Mouse (Mus musculus) kidney, embryonic 14.5 days (tissue): Measurements from ENCODE around the gene Scg3. TPM values are rescaled to one million over a fixed set of nuclear protein-coding genes. Genes with fewer than 3 reads are reported as not detected.

Experiments
- ATAC-seq: fragments of 200-750 bp; cut with Nextera tagmentation; 2 replicates; pipeline ENCODE4 v1.8.0; 2017; ENCODE audit warnings: moderate number of reproducible peaks, mild to moderate bottlenecking, moderate TSS enrichment, moderate library complexity; ENCODE audit not compliant: low FRiP score, low TSS enrichment
- H3K27ac ChIP-seq: fragments of 300-500 bp; sonication (generic); 2 replicates; pipeline ENCODE4 v1.5.1; 2014; ENCODE audit warnings: low read depth, mild to moderate bottlenecking, low read length, moderate library complexity, mixed read lengths
- H3K27me3 ChIP-seq: fragments of 300-500 bp; sonication (generic); 2 replicates; pipeline ENCODE4 v1.6.1; 2014; ENCODE audit warnings: mild to moderate bottlenecking, low read length; ENCODE audit not compliant: control insufficient read depth, insufficient read depth
- H3K36me3 ChIP-seq: fragments of 300-500 bp; sonication (generic); 2 replicates; pipeline ENCODE4 v1.6.1; 2014; ENCODE audit warnings: low read length, mixed read lengths; ENCODE audit not compliant: control insufficient read depth, insufficient read depth
- H3K4me1 ChIP-seq: fragments of 300-500 bp; sonication (generic); 2 replicates; pipeline ENCODE4 v1.6.1; 2014; ENCODE audit warnings: low read length, mixed read lengths; ENCODE audit not compliant: control insufficient read depth, insufficient read depth
- H3K4me2 ChIP-seq: fragments of 300-500 bp; sonication (generic); replicated peaks from 2 replicates; pipeline ENCODE4 v1.6.1; 2014; ENCODE audit warnings: low read depth, mild to moderate bottlenecking, low read length
- H3K4me3 ChIP-seq: fragments of 300-500 bp; sonication (generic); 2 replicates; pipeline ENCODE4 v1.5.1; 2014; ENCODE audit warnings: mild to moderate bottlenecking, low read length
- H3K9ac ChIP-seq: fragments of 300-500 bp; sonication (generic); 2 replicates; pipeline ENCODE4 v1.6.1; 2014; ENCODE audit warnings: low read depth, mild to moderate bottlenecking, low read length, moderate library complexity
- H3K9me3 ChIP-seq: fragments of 300-500 bp; sonication (generic); 2 replicates; pipeline ENCODE4 v1.6.1; 2016; ENCODE audit warnings: low read length; ENCODE audit not compliant: control insufficient read depth
- WGBS: fragments of 180-500 bp; shearing (Covaris S2); extraction: QIAGEN DNeasy Blood & Tissue Kit; methylation state at CpG from one replicate; pipeline ENCODE4 v1.1.7; 2014; 5-methylcytosine and 5-hydroxymethylcytosine counted together
- polyA plus RNA-seq: library from polyadenylated mRNA; unstranded; fragments of >200 nt; fragmentation: Nextera tagmentation; extraction: Ambion mirVana; gene quantifications from 2 replicates; pipeline ENCODE4 v1.2.1, GENCODE M21; 2014

Scg3 gene
- polyA plus RNA-seq, 1 experiment from 2014 or later = 0.35 TPM

GRCm38 (mm10) chr9:75597596-75597995, 86.3 kb downstream of the Scg3 start:
- no peaks in the 10 kb centered on the region for H3K36me3 ChIP-seq
- no peak overlapping the region for H3K27ac ChIP-seq
- H3K4me1 ChIP-seq = 0 out of 2 replicates have a peak, but pooled peaks cover 7% of the 10 kb centered on the region
- no peaks in the 10 kb centered on the region for H3K9me3 ChIP-seq
- no peak overlapping the region for H3K9ac ChIP-seq
- no peak for ATAC-seq
- H3K4me2 ChIP-seq = no peak overlapping the region
- no peaks in the 10 kb centered on the region for H3K27me3 ChIP-seq
- no peak overlapping the region for H3K4me3 ChIP-seq
- 80% methylated on average over 4 of the region's 4 CpGs for WGBS

- ATAC-seq = no peak
- H3K36me3 ChIP-seq = no peaks in the 10 kb centered on the region
- H3K4me1 ChIP-seq = 0 out of 2 replicates have a peak, but pooled peaks cover 7% of the 10 kb centered on the region
- no peaks in the 10 kb centered on the region for H3K27me3 ChIP-seq
- 86% methylated on average over 13 of the region's 13 CpGs for WGBS
- no peak overlapping the region for H3K9ac ChIP-seq
- no peak overlapping the region for H3K4me2 ChIP-seq
- no peaks in the 10 kb centered on the region for H3K9me3 ChIP-seq
- no peak overlapping the region for H3K27ac ChIP-seq
- H3K4me3 ChIP-seq = no peak overlapping the region
These were observed 86.8 kb downstream of the Scg3 start for GRCm38 (mm10) chr9:75597036-75597435.

- Histone ChIP-seq H3K4me1 (no peaks in the 10 kb centered on the region), H3K27me3 (no peaks in the 10 kb centered on the region), H3K36me3 (no peaks in the 10 kb centered on the region), H3K27ac (no peak overlapping the region), H3K4me2 (no peak overlapping the region), H3K9me3 (no peaks in the 10 kb centered on the region), H3K4me3 (no peak overlapping the region), H3K9ac (no peak overlapping the region)
- ATAC-seq = 0 out of 2 replicates have a peak, but pooled peaks have one; percentile 25
- WGBS = 66% methylated on average over 5 of the region's 5 CpGs
These were observed 90.4 kb downstream of the Scg3 start for GRCm38 (mm10) chr9:75593481-75593880.

Other genes with a start within 250 kb of the Scg3 start
- gene Leo1, start 242.5 kb downstream of the Scg3 start, polyA plus RNA-seq = 36.9 and 45.8 TPM in 2 replicates
- gene Tmod3, start 124.4 kb downstream of the Scg3 start, polyA plus RNA-seq = 97.1 and 144 TPM in 2 replicates
- 17.6 and 22.8 TPM in 2 replicates for gene Tmod2, start 72.7 kb downstream of the Scg3 start, polyA plus RNA-seq
- gene Lysmd2, start 58.3 kb downstream of the Scg3 start, polyA plus RNA-seq = 36.2 and 43.7 TPM in 2 replicates
- gene Bmp5, start 91.3 kb upstream of the Scg3 start, polyA plus RNA-seq = 0.96 and 1.4 TPM in 2 replicates